Mouse (Mus musculus) naive thymus-derived CD4-positive, alpha-beta T cell, adult 2 months (primary cell): ENCODE results near the gene Mvk.
A peak's percentile ranks its signal among the peaks of the same experiment; 100 is the strongest.

ENCODE experiments used
- DNase-seq: peaks from one replicate; pipeline ENCODE4 v3.0.0-alpha.2; 2011; ENCODE audit warnings: low read depth

Mvk gene

GRCm38 (mm10) chr5:114443566-114444367 lies at the start of gene Mvk, which contains the start of gene Mmab:
TSS of gene Mvk (plus strand) at chr5:114444269.
TSS of gene Mmab (minus strand) at chr5:114444060.
- peak; percentile 97 for DNase-seq

GRCm38 (mm10) chr5:114406592-114406991 lies 37.5 kb upstream of the Mvk start:
- no peak for DNase-seq

GRCm38 (mm10) chr5:114407269-114407668 lies 36.8 kb upstream of the Mvk start:
- DNase-seq: no peak

GRCm38 (mm10) chr5:114407810-114408209 lies 36.3 kb upstream of the Mvk start:
- DNase-seq: no peak

GRCm38 (mm10) chr5:114408846-114409245 lies 35.2 kb upstream of the Mvk start:
- no peak for DNase-seq

GRCm38 (mm10) chr5:114410429-114410828 lies 33.6 kb upstream of the Mvk start:
- no peak for DNase-seq

GRCm38 (mm10) chr5:114412361-114412998 lies 31.6 kb upstream of the Mvk start:
- DNase-seq: no peak

- no peak for DNase-seq
These were observed 30.9 kb upstream of the Mvk start for GRCm38 (mm10) chr5:114413067-114413735.

- DNase-seq: no peak
These were observed 28.5 kb upstream of the Mvk start for GRCm38 (mm10) chr5:114415606-114416005.

GRCm38 (mm10) chr5:114416855-114417254 lies 27.2 kb upstream of the Mvk start:
- no peak for DNase-seq

GRCm38 (mm10) chr5:114418541-114418940 lies 25.5 kb upstream of the Mvk start:
- DNase-seq: no peak

- no peak for DNase-seq
These were observed 22.3 kb upstream of the Mvk start for GRCm38 (mm10) chr5:114421561-114422298.

- no peak for DNase-seq
These were observed 21.5 kb upstream of the Mvk start for GRCm38 (mm10) chr5:114422591-114422990.

- DNase-seq: no peak
These were observed 20.1 kb upstream of the Mvk start for GRCm38 (mm10) chr5:114423961-114424360.

- DNase-seq: no peak
These were observed 17.3 kb upstream of the Mvk start for GRCm38 (mm10) chr5:114426732-114427131.

- DNase-seq: no peak
These were observed 15.4 kb upstream of the Mvk start for GRCm38 (mm10) chr5:114428621-114429020.

- no peak for DNase-seq
These were observed 14.3 kb upstream of the Mvk start for GRCm38 (mm10) chr5:114429781-114430180.

GRCm38 (mm10) chr5:114434359-114434758 lies 9.7 kb upstream of the Mvk start:
- DNase-seq: no peak

- no peak for DNase-seq
These were observed 8.5 kb upstream of the Mvk start for GRCm38 (mm10) chr5:114435588-114435987.

GRCm38 (mm10) chr5:114444368-114444692 lies 261 bp downstream of the Mvk start:
- no peak for DNase-seq

GRCm38 (mm10) chr5:114449011-114449410 lies 4.9 kb downstream of the Mvk start:
- DNase-seq: no peak

GRCm38 (mm10) chr5:114456287-114456686 lies 12.2 kb downstream of the Mvk start:
- DNase-seq: no peak
